Mouse (Mus musculus): ENCODE results near the gene 9230110F15Rik.
"Not testable (repeated sequence)": the region's sequence is repeated elsewhere in the genome, so short reads cannot be mapped to it uniquely, and the experiment has no call there.

Gene 9230110F15Rik

DNA sequence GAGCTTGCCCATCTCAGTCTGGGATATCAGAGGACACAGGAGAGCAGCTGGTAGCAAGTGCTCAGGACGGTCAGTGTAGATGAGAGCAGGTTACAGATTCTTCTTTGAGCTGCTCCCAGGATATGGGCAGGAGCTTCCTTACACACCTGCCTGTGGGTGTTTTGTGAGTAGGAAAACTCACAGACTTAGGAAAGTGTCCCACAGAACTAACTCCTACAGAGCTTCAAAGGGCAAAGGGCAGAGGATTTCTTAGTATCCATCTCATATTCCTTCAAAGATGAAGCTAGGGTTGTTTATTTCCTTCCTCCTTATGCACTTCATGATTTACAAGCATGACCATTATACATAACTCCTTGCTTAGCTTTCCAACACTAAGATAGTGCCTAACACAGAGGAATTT, at the start of gene 9230110F15Rik:
Gene 9230110F15Rik (minus strand): TSS at position 101 of the 400 bp plus-strand sequence.
- no peak for DNase-seq

DNA sequence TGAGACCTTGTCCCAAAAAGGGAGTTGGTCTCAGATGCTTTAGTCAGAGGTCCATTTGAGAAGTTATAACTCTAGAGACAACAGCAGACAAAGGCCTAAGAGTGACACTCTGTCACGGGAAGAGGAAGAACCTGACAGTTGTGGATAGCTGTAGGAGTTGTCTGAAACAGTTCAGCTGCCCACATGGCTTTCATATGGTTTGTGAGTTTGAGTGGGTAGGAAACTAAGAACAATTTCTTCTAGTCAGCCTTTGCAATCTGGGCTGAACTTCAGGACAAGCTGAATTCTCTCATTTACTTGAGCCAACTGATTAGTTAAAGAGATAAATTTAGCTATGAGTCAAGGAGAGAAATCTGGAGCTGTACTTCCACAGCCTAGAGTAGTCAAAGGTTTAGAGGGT, 49.2 kb upstream of the 9230110F15Rik start:
- not testable (repeated sequence) for DNase-seq

DNA sequence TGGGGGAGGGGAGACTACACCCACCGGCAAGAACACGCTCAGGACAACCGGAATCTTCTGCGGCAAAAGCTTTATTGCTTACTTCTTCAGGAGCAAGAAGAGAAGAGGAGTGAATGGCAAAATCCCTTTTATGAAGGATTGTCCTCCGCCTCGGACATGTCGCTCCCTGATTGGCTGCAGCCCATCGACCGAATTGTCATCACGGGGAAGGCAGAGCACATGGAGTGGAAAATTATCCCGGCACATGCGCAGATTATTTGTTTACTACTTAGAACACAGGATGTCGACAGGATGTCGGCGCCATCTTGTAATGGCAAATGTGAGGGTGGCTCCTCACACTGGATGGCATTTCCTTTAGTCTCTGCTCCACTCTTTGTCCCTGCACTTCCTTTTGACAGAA, 26.1 kb downstream of the 9230110F15Rik start:
- DNase-seq = not testable (repeated sequence)

DNA sequence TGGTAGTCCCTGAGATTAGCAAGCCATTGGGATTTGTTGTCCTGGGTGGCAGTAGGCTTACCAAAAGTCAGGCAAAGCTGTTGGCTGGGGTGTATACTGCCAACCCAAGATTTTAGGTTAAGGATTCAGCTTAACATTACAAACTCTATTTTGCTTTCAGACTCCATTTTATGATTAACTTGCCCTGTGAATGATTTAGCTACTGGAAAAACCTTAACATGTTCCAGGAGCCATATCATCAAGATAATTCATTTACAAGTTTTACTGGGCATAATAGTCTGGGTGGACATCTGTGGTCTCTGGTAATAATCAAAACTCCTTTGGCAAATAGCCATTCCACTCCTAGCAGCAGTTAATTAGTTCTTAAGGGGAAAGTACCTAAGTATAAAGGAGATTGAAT, 45.8 kb downstream of the 9230110F15Rik start:
- DNase-seq = no peak

DNA sequence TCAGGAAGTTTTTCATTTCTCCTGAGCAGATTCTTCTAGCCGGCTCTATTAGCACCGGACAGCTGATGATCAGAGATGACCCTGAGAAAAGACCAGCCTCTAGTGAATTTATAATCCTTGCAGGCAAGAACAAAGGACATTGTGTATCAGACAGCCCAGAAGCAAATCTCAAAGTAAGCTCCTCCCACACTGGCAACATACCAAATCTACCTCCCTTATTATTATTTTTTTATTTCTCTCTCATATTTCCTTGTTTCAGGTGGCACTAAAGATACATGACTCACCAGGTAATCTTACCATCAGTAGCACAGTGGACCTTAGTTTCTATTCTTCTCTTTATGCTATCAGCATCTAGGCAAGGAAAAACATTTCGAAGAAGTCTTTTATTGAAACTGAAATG, 53.9 kb downstream of the 9230110F15Rik start, which contains the start of the genes Gm27235 and D730048I06Rik:
Gene Gm27235 (minus strand): TSS at position 101 of the 400 bp plus-strand sequence.
Gene D730048I06Rik (minus strand): TSS at position 112 of the 400 bp plus-strand sequence.
- no peak for DNase-seq

All from thymus, postnatal 36 days (tissue).